Mouse (Mus musculus): Measurements from ENCODE around the gene Efcab5. TPM values are rescaled to one million over a fixed set of nuclear protein-coding genes. Genes with fewer than 3 reads are reported as not detected.

Gene Efcab5
- polyA plus RNA-seq, 1 experiment = 1.1 TPM

- no peak overlapping the region for H3K27ac ChIP-seq (ENCODE audit: control insufficient read depth, insufficient read depth, low read depth, low read length, poor library complexity)
- peaks cover 2% of the 10 kb centered on the region; the same call in 1 of the 2 replicates for H3K4me1 ChIP-seq (ENCODE audit: control insufficient read depth, insufficient read depth, low read length)
- WGBS = 53% methylated on average over 5 of the region's 5 CpGs
- TF ChIP-seq CTCF (IDR thresholded peaks at IDR 0.05; ENCODE audit: control insufficient read depth, insufficient read depth, low read length) (no peak), POLR2A (IDR thresholded peaks at IDR 0.05; ENCODE audit: borderline replicate concordance, control insufficient read depth, low read depth, low read length) (no peak)
- no peak overlapping the region for H3K4me3 ChIP-seq (replicated peaks; ENCODE audit: control insufficient read depth, low read depth, low read length)
These were observed 4.6 kb upstream of the Efcab5 start for GRCm38 (mm10) chr11:77193410-77193809.

DNA sequence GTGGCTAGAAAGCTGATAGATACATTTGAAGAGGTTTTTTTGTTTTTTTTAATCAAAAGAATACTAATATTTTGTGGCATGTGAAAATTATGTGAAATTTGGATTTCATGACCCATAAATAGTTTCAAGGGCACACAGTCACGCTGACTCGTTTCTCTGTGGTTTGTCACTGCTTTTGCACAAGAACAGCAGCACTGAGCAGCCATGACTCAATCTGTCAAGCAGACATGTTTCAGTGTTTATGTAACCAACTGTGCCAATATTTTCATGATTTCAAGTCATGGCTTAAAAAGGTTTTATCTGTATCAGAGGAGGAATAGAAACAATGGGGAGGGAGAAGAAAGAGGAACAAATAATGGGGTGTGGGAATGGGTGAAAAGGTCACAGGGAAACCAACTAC is 3.8 kb downstream of the Efcab5 start:
- 14% methylated on average over 2 of the region's 2 CpGs for WGBS
- H3K4me3 ChIP-seq (replicated peaks; ENCODE audit: control insufficient read depth, low read depth, low read length) = no peak overlapping the region
- no peak overlapping the region for H3K27ac ChIP-seq (ENCODE audit: control insufficient read depth, insufficient read depth, low read depth, low read length, poor library complexity)
- no peaks in the 10 kb centered on the region; the same call in 1 of the 2 replicates for H3K4me1 ChIP-seq (ENCODE audit: control insufficient read depth, insufficient read depth, low read length)
- TF ChIP-seq CTCF (IDR thresholded peaks at IDR 0.05; ENCODE audit: control insufficient read depth, insufficient read depth, low read length) = no peak
- TF ChIP-seq POLR2A (IDR thresholded peaks at IDR 0.05; ENCODE audit: borderline replicate concordance, control insufficient read depth, low read depth, low read length) = no peak

- TF ChIP-seq POLR2A (IDR thresholded peaks at IDR 0.05; ENCODE audit: borderline replicate concordance, control insufficient read depth, low read depth, low read length) (no peak), CTCF (IDR thresholded peaks at IDR 0.05; ENCODE audit: control insufficient read depth, insufficient read depth, low read length) (no peak)
- 78% methylated on average over 2 of the region's 2 CpGs for WGBS
- Histone ChIP-seq H3K4me1 (ENCODE audit: control insufficient read depth, insufficient read depth, low read length) (no peaks in the 10 kb centered on the region; the same call in 1 of the 2 replicates), H3K4me3 (replicated peaks; ENCODE audit: control insufficient read depth, low read depth, low read length) (no peak overlapping the region), H3K27ac (ENCODE audit: control insufficient read depth, insufficient read depth, low read depth, low read length, poor library complexity) (no peak overlapping the region)
These were observed 6.2 kb downstream of the Efcab5 start for GRCm38 (mm10) chr11:77182616-77183015.

DNA sequence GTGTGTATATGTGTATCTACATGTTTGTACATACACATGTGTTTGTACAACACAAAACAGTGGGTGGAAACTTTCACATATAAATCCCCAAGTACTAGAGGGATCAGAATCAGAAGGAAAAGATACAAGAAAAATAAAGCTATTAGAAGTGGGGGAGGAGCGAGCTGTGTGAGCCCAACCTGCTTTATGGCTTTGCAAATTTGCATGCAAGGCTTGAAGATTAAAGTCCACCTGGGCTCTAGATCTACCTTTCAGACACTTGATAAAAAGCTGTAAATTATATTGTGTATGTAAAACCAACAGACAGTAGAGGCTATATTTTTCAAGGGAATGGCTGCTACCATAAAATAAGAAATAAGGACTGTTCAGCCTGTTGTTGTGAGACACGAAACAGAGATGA is 6.7 kb downstream of the Efcab5 start:
- WGBS = 76% methylated on average over 2 of the region's 2 CpGs
- no peak overlapping the region for H3K27ac ChIP-seq (ENCODE audit: control insufficient read depth, insufficient read depth, low read depth, low read length, poor library complexity)
- no peak overlapping the region for H3K4me3 ChIP-seq (replicated peaks; ENCODE audit: control insufficient read depth, low read depth, low read length)
- TF ChIP-seq CTCF (IDR thresholded peaks at IDR 0.05; ENCODE audit: control insufficient read depth, insufficient read depth, low read length) = no peak
- no peak for TF ChIP-seq POLR2A (IDR thresholded peaks at IDR 0.05; ENCODE audit: borderline replicate concordance, control insufficient read depth, low read depth, low read length)
- no peaks in the 10 kb centered on the region; the same call in 1 of the 2 replicates for H3K4me1 ChIP-seq (ENCODE audit: control insufficient read depth, insufficient read depth, low read length)

DNA sequence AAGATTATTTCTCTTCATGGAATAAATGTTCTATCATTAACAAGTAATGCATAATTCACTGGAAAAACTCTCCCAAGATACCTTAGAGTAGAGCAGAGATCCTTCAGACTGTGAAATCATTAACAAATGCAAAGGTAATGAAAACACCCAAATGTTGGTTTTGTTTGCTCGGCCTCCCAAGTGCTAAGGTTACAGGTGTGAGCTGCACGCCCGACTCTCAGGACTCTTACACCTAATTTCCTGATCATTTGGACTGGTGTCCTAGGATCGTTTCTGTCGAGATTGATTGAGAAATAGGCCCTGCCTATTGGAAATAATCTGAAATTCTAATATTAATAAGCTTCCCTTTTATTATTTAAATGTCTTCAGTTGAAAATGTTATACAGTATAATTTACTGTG is 7.2 kb downstream of the Efcab5 start:
- H3K4me3 ChIP-seq (replicated peaks; ENCODE audit: control insufficient read depth, low read depth, low read length) = no peak overlapping the region
- WGBS = 77% methylated on average over 5 of the region's 5 CpGs

DNA sequence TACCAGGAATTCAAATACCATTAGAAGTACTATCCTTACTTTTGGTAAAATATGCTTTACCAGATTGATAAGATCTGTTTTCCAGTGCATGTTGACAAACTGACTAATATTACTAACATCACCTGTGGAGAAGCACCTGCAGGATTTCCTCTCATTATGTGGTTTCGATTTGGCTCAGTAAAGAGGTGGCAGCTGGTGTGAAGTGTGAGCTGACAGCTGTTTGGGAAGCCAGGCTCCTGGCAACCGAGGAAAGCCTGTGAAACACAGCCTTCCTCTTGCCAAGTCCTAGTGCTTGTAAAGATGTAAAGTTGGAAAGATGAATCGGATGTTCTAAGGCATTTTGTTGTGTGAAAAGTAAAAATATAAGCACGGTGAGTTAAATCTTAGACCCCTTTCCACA is 7.9 kb downstream of the Efcab5 start:
- H3K4me3 ChIP-seq (replicated peaks; ENCODE audit: control insufficient read depth, low read depth, low read length) = no peak overlapping the region
- H3K4me1 ChIP-seq (ENCODE audit: control insufficient read depth, insufficient read depth, low read length) = no peaks in the 10 kb centered on the region; the same call in 1 of the 2 replicates
- TF ChIP-seq CTCF (IDR thresholded peaks at IDR 0.05; ENCODE audit: control insufficient read depth, insufficient read depth, low read length) (no peak), POLR2A (IDR thresholded peaks at IDR 0.05; ENCODE audit: borderline replicate concordance, control insufficient read depth, low read depth, low read length) (no peak)
- no peak overlapping the region for H3K27ac ChIP-seq (ENCODE audit: control insufficient read depth, insufficient read depth, low read depth, low read length, poor library complexity)
- WGBS = 52% methylated on average over 4 of the region's 4 CpGs

More for the DNA sequence above, 7.2 kb downstream of the Efcab5 start:
- H3K27ac ChIP-seq (ENCODE audit: control insufficient read depth, insufficient read depth, low read depth, low read length, poor library complexity) = no peak overlapping the region
- H3K4me1 ChIP-seq (ENCODE audit: control insufficient read depth, insufficient read depth, low read length) = no peaks in the 10 kb centered on the region; the same call in 1 of the 2 replicates
- no peak for TF ChIP-seq POLR2A (IDR thresholded peaks at IDR 0.05; ENCODE audit: borderline replicate concordance, control insufficient read depth, low read depth, low read length)
- TF ChIP-seq CTCF (IDR thresholded peaks at IDR 0.05; ENCODE audit: control insufficient read depth, insufficient read depth, low read length) = no peak

DNA sequence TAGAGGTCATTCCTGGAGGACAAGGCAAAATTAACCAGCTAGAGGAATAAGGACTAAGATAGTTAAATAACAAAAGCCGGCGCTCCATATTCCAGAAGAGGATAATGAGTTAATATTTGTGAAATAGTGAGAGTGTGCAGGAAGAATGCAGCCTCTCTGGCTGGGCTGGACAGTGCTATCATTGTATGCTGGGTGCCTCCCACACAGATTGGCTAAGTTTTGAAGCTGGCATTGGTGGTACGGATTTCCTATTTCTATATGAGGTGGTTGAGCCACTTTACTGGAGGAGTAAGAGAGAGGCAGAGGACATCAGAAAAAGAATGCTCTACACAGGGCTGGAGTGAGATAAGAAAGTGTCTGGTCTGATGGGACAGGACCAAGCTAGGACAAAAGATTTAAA is 9.0 kb downstream of the Efcab5 start:
- TF ChIP-seq POLR2A (IDR thresholded peaks at IDR 0.05; ENCODE audit: borderline replicate concordance, control insufficient read depth, low read depth, low read length) = no peak
- TF ChIP-seq CTCF (IDR thresholded peaks at IDR 0.05; ENCODE audit: control insufficient read depth, insufficient read depth, low read length) = no peak
- 82% methylated on average over 3 of the region's 3 CpGs for WGBS
- H3K27ac ChIP-seq (ENCODE audit: control insufficient read depth, insufficient read depth, low read depth, low read length, poor library complexity) = no peak overlapping the region
- H3K4me3 ChIP-seq (replicated peaks; ENCODE audit: control insufficient read depth, low read depth, low read length) = no peak overlapping the region
- H3K4me1 ChIP-seq (ENCODE audit: control insufficient read depth, insufficient read depth, low read length) = no peaks in the 10 kb centered on the region; the same call in 1 of the 2 replicates

GRCm38 (mm10) chr11:77174531-77174930 is 14.2 kb downstream of the Efcab5 start:
- Histone ChIP-seq H3K4me1 (ENCODE audit: control insufficient read depth, insufficient read depth, low read length) (no peaks in the 10 kb centered on the region; the same call in 1 of the 2 replicates), H3K4me3 (replicated peaks; ENCODE audit: control insufficient read depth, low read depth, low read length) (no peak overlapping the region), H3K27ac (ENCODE audit: control insufficient read depth, insufficient read depth, low read depth, low read length, poor library complexity) (no peak overlapping the region)
- 84% methylated on average over 7 of the region's 7 CpGs for WGBS
- TF ChIP-seq POLR2A (IDR thresholded peaks at IDR 0.05; ENCODE audit: borderline replicate concordance, control insufficient read depth, low read depth, low read length) (no peak), CTCF (IDR thresholded peaks at IDR 0.05; ENCODE audit: control insufficient read depth, insufficient read depth, low read length) (no peak)

- no peak overlapping the region for H3K4me3 ChIP-seq (replicated peaks; ENCODE audit: control insufficient read depth, low read depth, low read length)
- H3K4me1 ChIP-seq (ENCODE audit: control insufficient read depth, insufficient read depth, low read length) = no peaks in the 10 kb centered on the region
- H3K27ac ChIP-seq (ENCODE audit: control insufficient read depth, insufficient read depth, low read depth, low read length, poor library complexity) = no peak overlapping the region
- 78% methylated on average over 4 of the region's 4 CpGs for WGBS
- TF ChIP-seq CTCF (IDR thresholded peaks at IDR 0.05; ENCODE audit: control insufficient read depth, insufficient read depth, low read length) = no peak
- TF ChIP-seq POLR2A (IDR thresholded peaks at IDR 0.05; ENCODE audit: borderline replicate concordance, control insufficient read depth, low read depth, low read length) = no peak
These were observed 15.0 kb downstream of the Efcab5 start for GRCm38 (mm10) chr11:77173731-77174130.
